Mouse (Mus musculus): ENCODE measurements around the gene Cyb5b.
"Not testable (repeated sequence)": the region's sequence is repeated elsewhere in the genome, so short reads cannot be mapped to it uniquely, and the experiment has no call there.

The Cyb5b gene

DNA sequence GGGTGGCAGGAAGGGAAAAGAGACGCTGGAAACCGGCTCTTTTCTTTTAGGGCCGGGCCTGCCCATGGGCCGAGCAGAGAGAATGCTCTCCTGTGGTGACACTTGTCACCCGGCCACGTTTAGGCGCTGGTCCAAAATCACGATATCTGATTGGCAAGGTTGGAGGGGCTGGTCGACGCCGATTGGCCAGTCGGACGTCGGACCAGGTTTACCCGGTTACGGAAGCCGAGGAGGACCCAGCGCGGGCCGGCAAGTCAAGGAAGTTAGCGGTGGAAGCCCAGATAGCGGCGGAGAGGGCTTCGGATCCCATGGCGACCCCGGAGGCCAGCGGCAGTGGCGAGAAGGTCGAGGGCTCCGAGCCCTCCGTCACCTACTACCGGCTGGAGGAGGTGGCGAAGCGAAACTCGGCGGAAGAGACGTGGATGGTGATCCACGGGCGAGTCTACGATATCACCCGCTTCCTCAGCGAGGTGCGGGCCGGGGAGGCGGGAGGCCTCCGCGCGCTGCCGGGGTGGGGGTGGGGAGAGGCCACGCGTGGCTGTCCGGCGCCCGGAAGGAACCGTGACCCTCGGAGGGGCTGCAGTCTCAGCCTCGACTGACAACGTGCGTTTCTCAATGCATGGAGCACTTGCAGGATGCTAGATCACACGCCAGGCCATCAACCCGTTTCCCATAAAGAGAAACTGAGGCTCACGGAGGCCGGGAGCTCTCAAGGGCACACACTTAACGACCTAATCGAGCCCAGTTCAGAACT is at the start of gene Cyb5b:
Cyb5b (plus strand) TSS at position 237 of the 754 bp plus-strand sequence.
- DNase-seq (ENCODE audit: low spot score): peak; percentile 91

DNA sequence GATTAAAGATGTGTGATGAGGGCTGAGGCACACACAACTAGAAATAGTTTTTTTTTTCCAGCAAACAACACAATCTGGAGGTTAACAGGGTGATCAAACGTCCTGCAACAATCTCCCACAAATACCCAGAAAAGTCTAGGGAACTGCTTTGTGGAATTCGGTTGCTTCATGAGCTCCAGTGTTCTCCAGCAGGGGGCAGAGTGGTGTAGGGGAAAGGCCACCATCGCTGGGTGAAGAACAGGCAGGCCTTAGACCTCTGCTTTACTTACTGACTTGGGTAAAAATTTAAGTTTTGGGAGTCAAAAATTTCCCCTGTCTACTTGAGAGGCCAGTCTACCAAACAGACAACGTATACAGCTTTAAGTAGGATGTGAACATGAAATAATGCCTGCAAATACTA is 45.9 kb upstream of the Cyb5b start:
- peak; percentile 85 for DNase-seq (ENCODE audit: low spot score)

DNA sequence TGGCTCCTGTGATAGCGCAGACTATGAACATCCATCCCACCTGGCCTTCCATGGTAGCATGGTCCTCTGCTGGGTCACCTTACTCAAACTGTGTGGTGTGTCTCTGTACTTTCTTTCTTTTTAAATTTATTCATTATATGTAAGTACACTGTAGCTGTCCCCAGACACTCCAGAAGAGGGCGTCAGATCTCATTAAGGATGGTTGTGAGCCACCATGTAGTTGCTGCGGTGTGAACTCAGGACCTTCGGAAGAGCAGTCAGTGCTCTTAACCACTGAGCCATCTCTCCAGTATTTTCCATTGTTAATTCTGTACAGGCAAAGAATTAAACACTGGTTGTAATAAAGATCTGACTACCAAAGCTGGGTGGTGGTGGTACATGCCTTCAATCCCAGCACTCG is 42.4 kb upstream of the Cyb5b start:
- DNase-seq (ENCODE audit: low spot score): not testable (repeated sequence)

DNA sequence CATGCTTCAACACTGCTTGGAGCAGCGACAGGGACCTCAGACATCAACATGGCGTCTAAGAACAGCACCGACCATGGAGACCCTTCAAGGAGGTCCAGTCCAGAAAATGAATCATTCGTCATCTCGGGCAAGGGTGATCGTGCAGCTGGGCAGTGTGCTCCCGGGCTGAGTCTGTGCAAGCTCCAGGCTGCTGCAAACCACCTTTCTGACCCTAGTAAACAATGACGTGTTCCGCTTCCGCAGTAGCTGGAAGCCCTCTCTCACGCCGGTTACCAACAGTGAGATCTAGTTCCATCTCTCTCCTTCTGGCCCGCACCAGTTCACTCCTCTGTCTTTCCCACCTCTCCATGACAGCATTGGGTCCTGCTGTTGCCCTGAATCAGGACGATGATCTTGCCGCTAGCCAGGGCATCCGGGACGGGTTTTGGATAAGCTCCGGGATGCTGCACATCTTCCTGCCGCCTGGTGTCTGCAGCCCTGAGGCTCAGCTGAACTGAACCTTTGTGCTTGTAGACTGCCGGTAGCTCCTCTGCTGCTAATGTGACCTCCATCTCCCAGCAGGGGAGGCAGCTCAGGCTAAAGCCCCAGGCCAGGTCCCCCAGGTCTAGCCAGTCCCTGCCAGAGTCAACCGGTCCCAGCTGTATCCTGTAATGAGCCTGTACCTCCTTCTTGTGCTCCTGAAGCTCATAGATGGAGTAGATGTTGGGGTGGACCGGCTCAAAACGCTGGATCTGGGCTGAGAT is 41.3 kb upstream of the Cyb5b start:
- DNase-seq (ENCODE audit: low spot score): no peak

GRCm38 (mm10) chr8:107109816-107110435 is 40.5 kb upstream of the Cyb5b start:
- no peak for DNase-seq (ENCODE audit: low spot score)

- DNase-seq (ENCODE audit: low spot score): no peak
These were observed 39.7 kb upstream of the Cyb5b start for GRCm38 (mm10) chr8:107110629-107111330.

- no peak for DNase-seq (ENCODE audit: low spot score)
These were observed 38.9 kb upstream of the Cyb5b start for GRCm38 (mm10) chr8:107111340-107112105.

DNA sequence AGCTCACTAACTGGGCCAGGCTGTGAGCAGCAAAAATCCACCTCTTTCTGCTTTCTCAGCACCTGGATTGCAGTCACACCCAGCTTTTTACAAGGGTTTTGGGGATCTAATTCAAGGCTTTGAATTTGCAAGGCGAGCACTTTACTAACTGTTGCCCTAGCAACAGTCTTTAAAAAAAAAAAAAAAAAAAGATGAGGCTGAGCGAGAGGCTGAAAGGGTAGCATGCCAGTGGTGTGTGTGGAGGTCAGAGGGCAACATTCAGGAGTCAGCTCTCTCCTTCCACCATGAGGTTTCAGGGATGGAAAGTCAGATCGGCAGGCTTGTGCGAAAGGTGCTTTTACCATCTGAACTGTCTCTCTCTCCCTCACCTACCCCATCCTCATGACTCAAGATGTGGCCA is 37.2 kb upstream of the Cyb5b start:
- DNase-seq (ENCODE audit: low spot score): no peak

GRCm38 (mm10) chr8:107114150-107115007 is 36.1 kb upstream of the Cyb5b start:
- no peak for DNase-seq (ENCODE audit: low spot score)

- DNase-seq (ENCODE audit: low spot score): no peak
These were observed 35.5 kb upstream of the Cyb5b start for GRCm38 (mm10) chr8:107115008-107115320.

DNA sequence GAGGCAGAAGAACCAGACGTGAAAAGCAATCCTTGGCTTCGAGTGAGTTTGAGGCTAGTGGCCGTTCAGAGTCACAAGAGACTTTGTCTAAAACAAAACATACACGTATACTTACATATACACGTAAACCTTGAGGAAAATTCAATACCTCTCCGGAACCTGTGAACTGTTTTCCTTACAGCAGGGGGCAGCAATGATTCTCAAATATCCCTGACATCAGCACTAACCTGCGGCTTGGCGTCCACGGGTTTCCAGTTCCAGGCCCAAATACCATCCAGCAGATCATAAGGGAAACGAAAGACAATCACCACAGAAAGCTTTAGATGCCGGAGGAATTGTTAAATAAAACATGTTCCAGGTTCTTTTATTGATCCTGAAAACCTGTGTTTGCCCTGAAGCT is 34.4 kb upstream of the Cyb5b start:
- peak; percentile 75 for DNase-seq (ENCODE audit: low spot score)

- DNase-seq (ENCODE audit: low spot score): no peak
These were observed 33.4 kb upstream of the Cyb5b start for GRCm38 (mm10) chr8:107117019-107117418.

- no peak for DNase-seq (ENCODE audit: low spot score)
These were observed 31.6 kb upstream of the Cyb5b start for GRCm38 (mm10) chr8:107118803-107119233.

DNA sequence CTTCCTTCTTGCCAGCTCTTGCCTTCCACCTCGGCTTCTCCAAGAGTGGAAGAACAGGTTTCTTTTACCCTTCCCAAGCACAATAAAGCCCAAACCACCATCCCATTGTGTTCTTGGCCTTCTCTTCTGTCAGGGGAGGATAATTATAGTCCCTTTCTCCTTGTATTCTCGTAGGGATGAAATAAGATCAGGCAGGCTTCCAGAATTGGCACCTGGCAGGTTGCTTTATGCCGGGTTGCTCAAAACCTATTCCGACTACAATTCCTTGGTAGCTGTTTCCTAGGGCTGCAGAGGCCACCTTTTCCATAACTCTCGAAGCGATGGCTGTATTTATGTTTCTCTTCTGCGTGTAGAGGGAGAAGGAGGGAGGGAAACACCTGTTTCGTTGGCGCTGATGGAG is 31.0 kb upstream of the Cyb5b start:
- DNase-seq (ENCODE audit: low spot score): no peak

DNA sequence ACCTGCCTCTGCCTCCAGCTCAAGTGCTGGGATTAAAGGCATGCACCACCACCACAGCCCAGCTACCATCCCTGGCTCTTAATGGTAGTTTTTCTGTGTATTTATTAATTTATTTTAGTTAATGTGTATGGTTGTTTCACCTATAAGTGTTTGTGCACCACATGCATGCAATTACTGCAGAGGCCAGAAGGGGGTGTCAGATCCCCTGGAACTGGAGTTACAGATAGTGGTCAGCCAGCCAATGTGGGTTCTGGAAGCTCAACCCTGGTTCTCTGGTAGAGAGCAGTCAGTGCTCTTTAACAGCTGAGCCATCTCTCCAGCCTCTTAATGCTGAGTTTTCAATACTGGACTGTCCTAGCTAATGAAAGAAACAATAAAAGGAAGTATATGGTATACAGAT is 29.6 kb upstream of the Cyb5b start:
- no peak for DNase-seq (ENCODE audit: low spot score)

- DNase-seq (ENCODE audit: low spot score): no peak
These were observed 28.7 kb upstream of the Cyb5b start for GRCm38 (mm10) chr8:107121681-107122291.

GRCm38 (mm10) chr8:107123063-107123614 is 27.3 kb upstream of the Cyb5b start:
- DNase-seq (ENCODE audit: low spot score): no peak

DNA sequence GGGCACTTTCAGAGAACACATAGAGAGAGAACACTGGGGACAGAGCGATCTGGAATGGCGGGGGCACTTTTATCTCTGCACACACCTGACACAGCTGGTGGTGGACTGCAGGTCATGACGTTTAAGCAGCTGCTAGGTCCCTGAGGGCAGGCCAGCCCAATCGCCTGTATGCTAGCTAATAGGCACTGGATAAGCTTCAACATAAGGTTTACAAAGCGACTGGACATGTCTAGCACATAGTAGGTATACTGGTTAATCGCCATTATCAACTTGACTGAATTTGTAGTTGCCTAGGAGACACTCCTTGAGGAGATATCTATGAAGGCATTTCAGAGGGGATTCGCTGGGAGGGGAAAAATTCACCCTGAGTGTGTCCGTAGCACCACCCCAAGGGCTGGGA is 26.1 kb upstream of the Cyb5b start:
- no peak for DNase-seq (ENCODE audit: low spot score)

- DNase-seq (ENCODE audit: low spot score): no peak
These were observed 21.0 kb upstream of the Cyb5b start for GRCm38 (mm10) chr8:107129171-107130025.
